Mouse (Mus musculus) skeletal muscle tissue, adult 2 months (tissue): ENCODE results near the gene Dgke.
"Not testable (repeated sequence)": the region's sequence is repeated elsewhere in the genome, so short reads cannot be mapped to it uniquely, and the experiment has no call there.

Experiments
- DNase-seq: peaks from one replicate; pipeline ENCODE4 v3.0.0-alpha.2; 2012; ENCODE audit warnings: low read depth, low spot score

Dgke gene

GRCm38 (mm10) chr11:89002621-89003020, 64.0 kb downstream of the Dgke start:
- no peak for DNase-seq

GRCm38 (mm10) chr11:89002068-89002467, 64.6 kb downstream of the Dgke start:
- no peak for DNase-seq

DNA sequence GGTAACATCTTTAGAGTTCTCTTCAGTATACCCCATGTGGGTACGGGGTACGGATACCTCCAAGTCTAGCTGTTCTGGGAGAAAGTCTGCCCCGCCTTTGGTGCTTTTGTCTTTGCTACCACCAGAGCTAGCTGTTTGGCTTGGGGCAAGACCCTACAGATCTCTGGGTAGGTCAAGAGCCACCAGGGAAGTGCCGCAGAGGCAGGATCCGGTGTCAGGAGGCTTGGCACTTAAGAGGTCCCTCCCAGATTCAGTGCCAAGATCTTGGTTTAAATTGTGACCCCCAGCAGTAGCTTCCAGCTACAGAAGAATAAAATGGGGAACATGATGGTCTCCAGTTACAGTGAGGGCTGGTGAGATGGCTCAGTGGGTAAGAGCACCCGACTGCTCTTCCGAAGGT, 65.1 kb downstream of the Dgke start:
- no peak for DNase-seq

DNA sequence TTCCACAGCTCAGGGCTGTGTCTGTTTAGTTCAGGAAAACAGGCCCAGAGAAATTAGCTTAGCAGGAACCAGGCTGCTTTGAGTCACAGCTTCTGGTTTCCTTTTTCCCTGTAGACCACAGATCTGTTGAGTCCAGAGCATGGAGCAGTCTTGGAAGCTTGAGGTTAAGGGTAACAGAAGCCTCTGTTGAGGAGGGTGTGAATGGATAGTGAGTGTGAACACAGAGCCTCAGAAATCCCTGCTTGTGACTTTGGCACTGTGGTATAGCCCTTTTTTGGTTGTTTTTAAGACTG, 66.2 kb downstream of the Dgke start:
- no peak for DNase-seq

DNA sequence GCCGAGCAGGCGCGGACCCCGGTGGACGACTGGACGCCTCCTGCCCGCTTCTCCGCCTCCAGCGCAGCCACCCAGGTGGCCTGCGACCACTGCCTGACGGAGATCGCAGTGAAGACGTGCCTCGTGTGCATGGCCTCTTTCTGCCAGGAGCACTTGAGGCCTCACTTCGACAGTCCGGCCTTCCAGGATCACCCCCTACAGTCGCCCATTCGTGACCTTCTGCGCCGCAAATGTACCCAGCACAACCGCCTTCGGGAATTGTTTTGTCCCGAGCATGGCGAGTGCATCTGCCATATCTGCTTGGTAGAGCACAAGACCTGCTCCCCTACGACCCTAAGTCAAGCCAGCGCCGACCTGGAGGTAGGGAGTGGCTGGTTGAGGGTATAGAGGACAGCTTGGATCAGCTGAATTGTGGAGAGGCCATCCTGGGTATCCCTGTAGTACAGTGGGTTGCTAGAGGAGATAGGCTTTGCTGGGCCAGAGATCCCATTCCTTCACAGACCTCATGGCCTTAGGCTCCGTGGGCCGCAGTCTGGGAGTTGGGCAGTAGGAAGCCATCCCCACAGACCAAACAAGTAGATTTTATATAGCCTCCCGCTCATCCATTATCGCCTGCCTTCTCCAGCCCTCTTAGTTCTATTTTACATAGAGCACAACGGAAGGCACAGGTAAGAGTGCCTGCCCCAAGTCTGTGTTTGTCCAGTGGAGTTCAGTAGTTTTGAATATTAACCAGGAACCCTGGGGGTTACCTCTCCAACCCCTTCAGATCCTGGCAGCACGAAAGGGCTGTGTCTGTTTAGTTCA, 66.7 kb downstream of the Dgke start:
- no peak for DNase-seq

- DNase-seq, result peak; percentile 93
Measured at GRCm38 (mm10) chr11:88998974-88999722, 67.5 kb downstream of the Dgke start, which contains the start of gene Trim25. Gene Trim25 (plus strand): TSS chr11:88999376.

DNA sequence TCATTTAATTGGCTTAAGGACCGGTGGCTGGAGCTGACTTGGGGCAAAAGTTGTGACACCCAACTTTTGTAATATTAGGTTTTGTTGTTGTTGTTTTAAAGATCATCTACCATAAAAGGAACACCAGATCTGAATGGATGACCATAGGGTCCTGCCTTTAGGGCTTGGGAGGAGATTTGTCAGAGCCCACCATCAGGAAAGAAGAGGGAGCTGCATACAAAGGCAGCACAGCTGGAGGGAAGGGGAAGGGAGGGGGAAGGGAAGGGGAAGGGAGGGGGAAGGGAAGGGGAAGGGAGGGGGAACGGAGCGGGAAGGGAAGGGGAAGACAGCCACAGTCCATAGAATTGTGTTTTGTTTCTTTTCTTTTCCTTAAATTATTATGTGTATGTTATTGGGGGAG, 68.2 kb downstream of the Dgke start:
- DNase-seq, result no peak

GRCm38 (mm10) chr11:88997343-88997742, 69.3 kb downstream of the Dgke start:
- not testable (repeated sequence) for DNase-seq

GRCm38 (mm10) chr11:88996427-88996826, 70.2 kb downstream of the Dgke start:
- DNase-seq, result no peak

GRCm38 (mm10) chr11:88995616-88996015, 71.0 kb downstream of the Dgke start:
- no peak for DNase-seq

DNA sequence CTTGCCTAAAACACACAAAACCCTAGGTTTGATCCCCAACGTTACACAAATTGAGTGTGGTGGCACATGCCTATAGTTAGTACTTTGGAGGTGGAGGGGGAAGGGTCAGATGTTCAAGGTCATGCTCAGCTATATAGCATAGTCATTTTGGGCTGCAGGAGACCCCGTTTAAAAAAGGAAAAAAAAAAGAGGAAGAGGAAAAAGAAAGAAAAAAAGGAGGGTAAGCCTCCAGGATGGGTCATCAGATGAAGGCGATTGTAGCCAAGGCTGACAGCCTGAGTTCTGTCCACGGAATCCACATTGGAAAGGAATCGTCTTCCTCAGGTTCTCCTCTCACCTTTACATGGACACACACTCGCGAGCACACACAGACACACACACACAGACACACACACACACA, 72.2 kb downstream of the Dgke start:
- DNase-seq, result no peak

- DNase-seq, result no peak
Measured at GRCm38 (mm10) chr11:88993625-88994024, 73.0 kb downstream of the Dgke start.

GRCm38 (mm10) chr11:88993186-88993585, 73.5 kb downstream of the Dgke start:
- no peak for DNase-seq

DNA sequence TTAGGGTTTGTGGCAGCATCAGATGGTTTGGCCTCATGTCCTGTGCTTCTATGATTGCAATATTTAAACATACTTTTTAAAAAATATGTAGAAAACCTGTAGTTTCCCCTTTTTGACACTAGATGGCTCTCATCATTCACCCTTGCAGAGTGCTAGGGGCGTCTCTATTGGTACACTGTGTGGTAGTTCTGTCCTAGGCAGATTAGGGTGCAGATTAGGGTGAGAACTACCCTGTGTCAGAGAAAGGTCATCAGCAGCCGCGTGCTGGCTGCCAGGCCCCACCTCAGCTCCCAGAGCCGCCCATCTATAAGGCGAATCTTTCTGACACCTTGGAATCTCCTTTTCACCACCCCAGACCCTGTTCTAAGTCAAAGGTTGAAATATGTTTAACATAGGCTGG, 77.1 kb downstream of the Dgke start:
- no peak for DNase-seq

- no peak for DNase-seq
Measured at GRCm38 (mm10) chr11:88988956-88989355, 77.7 kb downstream of the Dgke start.

GRCm38 (mm10) chr11:88986616-88987015, 80.0 kb downstream of the Dgke start:
- DNase-seq, result no peak
